Comparison of ENCODE assay signal across 17 mouse cellular contexts in the genomic region with DNA sequence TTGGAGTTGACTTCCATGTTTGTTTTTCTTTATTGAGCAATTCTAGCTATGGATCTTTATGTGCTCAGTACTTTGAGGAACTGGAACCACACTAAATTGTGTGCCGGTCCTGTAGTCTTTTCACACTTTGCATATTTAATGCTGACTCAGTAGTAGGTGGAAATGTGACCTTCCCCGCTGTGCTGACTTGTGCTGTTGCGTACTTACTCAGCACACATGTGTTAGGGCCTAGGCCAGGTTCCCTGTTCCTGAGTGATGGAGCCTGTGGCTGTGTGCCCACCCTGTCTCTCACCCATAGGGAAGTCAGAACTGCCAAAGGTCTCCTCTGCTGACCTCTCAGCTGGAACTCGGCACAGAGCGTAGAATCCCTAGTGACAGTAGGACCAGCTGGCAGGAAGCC. TPM values are rescaled to one million over a fixed set of nuclear protein-coding genes. Genes with fewer than 3 reads are reported as not detected.
DNase-seq lines count a peak whose midpoint lies in the region; ATAC-seq and TF ChIP-seq lines count a peak whose summit lies in the region.
"Had no signal": no experiment of that assay in that cellular context is flagged by ENCODE, and none has a peak within 500 bp of the region (broad histone marks: within the 10 kb centered on the region; RNA-seq: fewer than 3 reads in every experiment).

No protein-coding gene starts in this region.

- no peaks in the 10 kb centered on the region for H3K9me3 ChIP-seq in lung, postnatal 0 days (ENCODE audit: low read length)
- no peaks in the 10 kb centered on the region for H3K9me3 ChIP-seq in liver, postnatal 0 days (ENCODE audit: low read length)
- no peaks in the 10 kb centered on the region for H3K9me3 ChIP-seq in hindbrain, embryonic 14.5 days (ENCODE audit: control insufficient read depth, low read length)
- H3K9me3 ChIP-seq: liver, embryonic 13.5 days had no signal

- no peaks in the 10 kb centered on the region for H3K27me3 ChIP-seq in lung, postnatal 0 days (replicated peaks; ENCODE audit: insufficient read depth, low read length)
- H3K27me3 ChIP-seq in liver, postnatal 0 days (ENCODE audit: insufficient read depth, low read length) = no peaks in the 10 kb centered on the region
- no peaks in the 10 kb centered on the region for H3K27me3 ChIP-seq in hindbrain, embryonic 14.5 days (ENCODE audit: control insufficient read depth, insufficient read depth, low read length)
- H3K27me3 ChIP-seq: liver, embryonic 13.5 days had no signal

- peaks cover 61% of the 10 kb centered on the region for H3K36me3 ChIP-seq in lung, postnatal 0 days (ENCODE audit: insufficient read depth, low read length)
- H3K36me3 ChIP-seq in liver, postnatal 0 days (replicated peaks; ENCODE audit: insufficient read depth, low read length) = peaks cover 77% of the 10 kb centered on the region
- H3K36me3 ChIP-seq in hindbrain, embryonic 14.5 days (replicated peaks; ENCODE audit: control insufficient read depth, insufficient read depth) = peaks cover 90% of the 10 kb centered on the region

- no peak overlapping the region for H3K4me3 ChIP-seq in gastrocnemius, adult 2 months
- H3K4me3 ChIP-seq in lung, postnatal 0 days (ENCODE audit: low read depth, low read length) = no peak overlapping the region
- H3K4me3 ChIP-seq in liver, postnatal 0 days (ENCODE audit: low read depth, low read length) = no peak overlapping the region
- H3K4me3 ChIP-seq in hindbrain, embryonic 14.5 days (replicated peaks; ENCODE audit: low read length) = no peak overlapping the region
- H3K4me3 ChIP-seq: liver, embryonic 13.5 days had no signal

- no peak overlapping the region for H3K9ac ChIP-seq in lung, postnatal 0 days (replicated peaks; ENCODE audit: low read depth)
- H3K9ac ChIP-seq in liver, postnatal 0 days (replicated peaks) = no peak overlapping the region
- no peak overlapping the region for H3K9ac ChIP-seq in hindbrain, embryonic 14.5 days
- H3K9ac ChIP-seq: liver, embryonic 13.5 days had no signal

- H3K27ac ChIP-seq in gastrocnemius, adult 2 months = peak overlapping the region; percentile 54; the same call in 1 of the 2 replicates
- no peak overlapping the region for H3K27ac ChIP-seq in lung, postnatal 0 days (ENCODE audit: low read length)
- H3K27ac ChIP-seq in liver, postnatal 0 days (ENCODE audit: low read depth) = no peak overlapping the region
- no peak overlapping the region for H3K27ac ChIP-seq in hindbrain, embryonic 14.5 days
- H3K27ac ChIP-seq: liver, embryonic 13.5 days had no signal

- no peak overlapping the region for H3K4me2 ChIP-seq in lung, postnatal 0 days (replicated peaks; ENCODE audit: low read depth, low read length)
- no peak overlapping the region for H3K4me2 ChIP-seq in liver, postnatal 0 days (ENCODE audit: low read depth, low read length)
- no peak overlapping the region for H3K4me2 ChIP-seq in hindbrain, embryonic 14.5 days (replicated peaks)
- H3K4me2 ChIP-seq: liver, embryonic 13.5 days had no signal

- DNase-seq in gastrocnemius, adult 2 months = peak; percentile 81
- no peak for DNase-seq in gastrocnemius, postnatal 10 days
- no peak for DNase-seq in lung, postnatal 0 days (ENCODE audit: low spot score)
- DNase-seq in lung, postnatal 10 days = no peak
- DNase-seq in liver, postnatal 0 days = no peak
- no peak for DNase-seq in hindbrain, embryonic 14.5 days (ENCODE audit: low spot score)
- DNase-seq in heart, postnatal 25 days (ENCODE audit: low spot score) = no peak
- DNase-seq in left cerebral cortex, postnatal 4 days = no peak
- DNase-seq: adrenal gland, postnatal 14 days; cerebellum, adult 8-10 months; heart, postnatal 10 days; kidney, adult 9 months; liver, embryonic 13.5 days; midbrain, embryonic 14.5 days; retina, postnatal 1 day; thymus, adult 18-20 months had no signal

- TF ChIP-seq EP300 in lung, postnatal 0 days (IDR thresholded peaks at IDR 0.05) = no peak
- TF ChIP-seq EP300 in liver, postnatal 0 days (IDR thresholded peaks at IDR 0.05; ENCODE audit: low read depth) = no peak

- WGBS in lung, postnatal 0 days = 78% methylated on average over 5 of the region's 5 CpGs
- WGBS in liver, postnatal 0 days (ENCODE audit: insufficient replicate concordance) = 81% methylated on average over 5 of the region's 5 CpGs
- 94% methylated on average over 5 of the region's 5 CpGs for WGBS in hindbrain, embryonic 14.5 days

- H3K4me1 ChIP-seq in lung, postnatal 0 days (ENCODE audit: insufficient read depth, low read depth, low read length) = peaks cover 4% of the 10 kb centered on the region; the same call in 1 of the 2 replicates
- peaks cover 4% of the 10 kb centered on the region for H3K4me1 ChIP-seq in liver, postnatal 0 days (ENCODE audit: insufficient read depth)
- peaks cover 4% of the 10 kb centered on the region for H3K4me1 ChIP-seq in hindbrain, embryonic 14.5 days (replicated peaks; ENCODE audit: control insufficient read depth, insufficient read depth, low read length)

- ATAC-seq in lung, postnatal 0 days = peak; percentile 25; the same call in 1 of the 2 replicates
- ATAC-seq in liver, postnatal 0 days = peak; percentile 80
- no peak for ATAC-seq in hindbrain, embryonic 14.5 days (ENCODE audit: low FRiP score)
- ATAC-seq: forebrain, embryonic 14.5 days had no signal

- TF ChIP-seq CTCF in gastrocnemius, adult 2 months (IDR thresholded peaks at IDR 0.05) = no peak
- no peak for TF ChIP-seq CTCF in lung, postnatal 0 days (IDR thresholded peaks at IDR 0.05)
- no peak for TF ChIP-seq CTCF in liver, postnatal 0 days (IDR thresholded peaks at IDR 0.05; ENCODE audit: low read depth)

- intact Hi-C loops in gastrocnemius, adult 2 months (cut with DNase I) = no loop called here
- intact Hi-C loops in heart, postnatal 25 days (cut with DNase I) = no loop called here
- intact Hi-C loops in left cerebral cortex, postnatal 4 days (cut with DNase I) = no loop called here

RNA-seq across cellular contexts. Expression of a gene that starts 6.0 kb away (rescaled TPM):
- total RNA-seq in gastrocnemius, adult 2 months (2021) = 100 to 1,000 TPM; 128 to 151 TPM
- 100 to 1,000 TPM; 168 to 201 TPM for total RNA-seq in gastrocnemius, postnatal 10 days (2021)
- 155 and 160 TPM in 2 replicates for polyA plus RNA-seq in lung, postnatal 0 days (2015; fragmentation: Nextera tagmentation; extraction: Ambion mirVana)
- polyA plus RNA-seq in liver, postnatal 0 days (2015; fragmentation: Nextera tagmentation; extraction: Ambion mirVana) = 117 and 118 TPM in 2 replicates
- polyA plus RNA-seq in hindbrain, embryonic 14.5 days (2014; fragmentation: Nextera tagmentation; extraction: Ambion mirVana) = 264 and 278 TPM in 2 replicates
- 100 to 1,000 TPM; 119 to 132 TPM for total RNA-seq in heart, postnatal 25 days (2021)
- total RNA-seq in left cerebral cortex, postnatal 4 days (2021) = 100 to 1,000 TPM; 184 to 191 TPM

RNA-seq across cellular contexts. Expression of a gene that starts 43.5 kb away (rescaled TPM):
- total RNA-seq in gastrocnemius, adult 2 months (2021) = 1 to 10 TPM; 7.8 to 9.1 TPM
- 10 to 100 TPM; 11.1 to 11.2 TPM for total RNA-seq in gastrocnemius, postnatal 10 days (2021)
- 10.8 and 11.1 TPM in 2 replicates for polyA plus RNA-seq in lung, postnatal 0 days (2015; fragmentation: Nextera tagmentation; extraction: Ambion mirVana)
- 3.5 and 4.7 TPM in 2 replicates for polyA plus RNA-seq in liver, postnatal 0 days (2015; fragmentation: Nextera tagmentation; extraction: Ambion mirVana)
- 12.0 and 14.0 TPM in 2 replicates for polyA plus RNA-seq in hindbrain, embryonic 14.5 days (2014; fragmentation: Nextera tagmentation; extraction: Ambion mirVana)
- 10 to 100 TPM in 1 of 2 experiments, 1 to 10 TPM in 1; 10.0 to 12.7 TPM for total RNA-seq in heart, postnatal 25 days (2021)
- 10 to 100 TPM; 17.8 to 19.9 TPM for total RNA-seq in left cerebral cortex, postnatal 4 days (2021)
